Mouse (Mus musculus): Measurements from ENCODE around the gene Arrdc2.

Arrdc2 gene

DNA sequence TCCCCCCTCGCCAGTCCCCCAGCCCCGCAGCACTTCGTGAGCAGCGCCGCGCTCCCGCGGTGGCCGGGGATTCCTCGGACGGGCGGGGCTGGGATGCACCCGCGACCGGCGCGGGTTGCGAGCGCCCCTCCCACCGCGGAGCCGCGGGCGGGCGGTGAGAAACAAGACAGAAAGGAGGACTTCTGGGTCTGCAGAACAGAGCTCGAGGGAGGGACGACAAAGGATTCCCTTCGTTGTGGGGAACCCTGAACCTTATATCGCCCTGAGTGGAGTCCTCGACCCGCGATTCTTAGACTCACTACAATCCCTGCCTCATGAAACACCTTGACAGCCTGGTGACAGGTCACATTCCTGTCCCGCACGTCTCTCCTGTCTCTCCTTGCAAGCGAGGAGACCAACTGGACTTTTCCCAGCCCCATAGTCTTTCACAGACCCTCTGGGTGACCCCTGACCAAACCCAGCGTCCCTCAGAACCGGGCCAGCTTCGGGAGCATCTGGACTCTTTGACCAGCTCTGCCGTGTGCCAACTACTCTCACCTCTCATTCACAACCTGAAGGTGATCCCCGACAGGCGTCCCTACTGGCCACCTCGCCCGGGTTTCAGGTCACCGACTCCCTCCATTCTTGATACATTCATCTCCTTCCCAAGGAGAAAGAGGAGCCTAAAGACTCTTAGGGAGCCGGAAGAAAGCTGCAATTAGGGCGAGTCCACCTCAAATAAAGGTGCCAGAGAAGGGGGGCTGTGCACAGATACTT, 24.6 kb upstream of the Arrdc2 start:
- DNase-seq: peak; percentile 28

DNA sequence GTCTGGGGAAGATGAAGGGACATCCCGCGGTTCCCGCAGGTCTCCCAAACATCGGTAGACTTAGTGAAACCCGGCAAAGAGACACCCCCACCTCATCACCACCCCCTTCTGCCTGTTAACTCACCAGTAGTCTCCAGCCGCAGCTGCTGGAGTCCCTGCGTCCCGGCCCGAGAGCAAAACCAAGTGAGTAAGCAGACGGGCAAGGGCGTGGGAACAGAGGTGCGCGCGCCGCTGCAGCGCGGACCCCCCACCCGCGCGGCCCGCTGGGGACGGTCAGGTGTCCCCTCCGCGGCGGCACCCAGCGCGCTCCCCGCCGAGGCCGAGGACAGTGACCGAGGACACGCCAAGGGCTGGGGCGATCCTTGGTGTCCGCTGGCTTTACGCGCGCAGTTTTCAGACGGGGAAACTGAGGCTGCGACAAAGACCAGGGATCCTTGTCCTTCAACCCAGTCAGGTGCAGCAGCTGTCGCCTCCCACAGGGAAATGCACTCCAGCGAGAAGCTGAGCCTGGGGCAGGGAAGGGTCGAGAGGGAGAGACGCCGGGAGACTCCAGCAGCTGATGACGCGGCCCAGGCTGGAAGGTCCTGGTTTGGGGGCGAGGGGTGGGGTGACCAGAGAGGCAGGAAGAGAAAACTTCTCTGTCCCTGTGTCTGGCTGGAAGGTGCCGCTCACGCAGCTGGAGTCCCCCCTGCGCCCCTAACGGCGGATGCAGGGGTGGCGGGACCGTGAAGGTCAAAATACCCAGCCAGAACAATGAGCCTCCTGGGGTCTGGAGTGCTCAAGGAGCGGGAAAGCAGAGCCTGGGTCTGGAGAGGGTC, 23.5 kb upstream of the Arrdc2 start, which contains the start of gene Kcnn1:
Gene Kcnn1, minus strand, starts transcription at position 435 of the 818 bp plus-strand sequence.
- peak; percentile 21 for DNase-seq

DNA sequence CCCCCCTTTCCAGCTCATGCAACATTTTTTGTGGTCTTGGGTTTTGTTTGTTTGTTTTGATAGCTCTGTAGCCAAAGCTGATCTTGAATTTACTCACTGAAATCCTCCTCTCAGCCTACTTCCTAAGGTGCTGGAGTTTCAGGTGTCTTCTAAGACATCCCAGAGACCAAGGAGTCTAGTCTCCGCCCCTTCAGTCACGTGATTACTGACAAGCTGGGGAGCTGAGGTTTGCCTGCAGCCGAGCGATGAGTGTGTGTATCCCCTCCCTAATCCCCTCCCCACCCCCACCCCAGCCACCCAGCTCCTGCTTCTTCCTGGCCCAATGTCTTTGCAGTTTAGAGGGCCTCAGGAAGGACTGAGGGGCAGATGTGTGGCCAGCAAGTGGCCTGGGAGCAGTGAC, 18.0 kb upstream of the Arrdc2 start:
- no peak for DNase-seq

DNA sequence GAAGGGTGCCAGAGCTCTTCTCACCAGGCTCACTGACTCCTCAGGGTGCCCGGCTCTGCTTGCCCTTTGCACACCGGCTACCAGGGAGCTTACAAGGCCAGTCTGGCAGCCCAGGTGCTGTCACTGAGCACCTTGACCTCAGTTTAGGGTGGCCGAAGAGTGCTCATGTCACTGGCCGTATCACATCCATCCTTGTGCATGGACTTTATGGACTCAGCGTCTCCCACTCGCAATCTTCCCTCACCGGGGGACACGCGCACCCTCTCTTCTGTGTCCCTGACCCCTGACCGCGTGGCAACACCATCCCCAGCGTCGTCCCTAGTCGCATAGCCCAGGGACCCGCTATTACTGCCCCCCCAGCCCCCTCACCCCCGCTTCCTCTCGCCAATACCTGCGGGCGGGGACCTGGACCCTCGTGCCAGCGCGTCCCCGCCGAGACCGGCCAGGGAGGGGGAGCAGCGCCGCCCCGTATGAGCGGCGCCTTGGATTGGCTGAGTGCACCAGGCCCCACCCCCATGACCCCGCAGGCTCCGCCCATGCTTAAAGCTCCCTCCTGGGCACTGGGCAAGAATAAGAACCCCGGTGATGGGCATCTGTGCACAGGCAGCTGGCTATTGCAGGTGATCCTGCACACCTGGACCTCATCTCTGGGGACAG, 17.1 kb upstream of the Arrdc2 start:
- DNase-seq: peak; percentile 77

DNA sequence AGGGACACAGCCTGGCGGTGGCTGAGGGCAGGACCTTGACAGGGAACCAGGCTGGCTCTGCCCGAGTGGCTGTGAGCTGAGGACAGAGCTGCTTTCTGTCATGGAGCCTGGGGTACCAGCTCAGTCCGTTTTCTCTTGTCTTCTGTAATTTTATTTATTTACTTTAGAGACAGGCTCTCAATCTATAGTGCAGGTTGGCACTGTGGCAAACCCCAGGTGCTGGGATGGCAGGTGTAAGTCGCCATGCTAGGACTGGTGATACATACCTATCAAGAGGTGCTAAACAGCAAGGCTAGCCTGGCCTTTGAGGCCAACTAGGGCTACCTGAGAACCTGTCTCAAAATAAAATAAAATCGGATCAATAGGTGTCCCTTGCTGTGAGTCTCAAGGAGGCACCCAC, 16.5 kb upstream of the Arrdc2 start:
- DNase-seq: no peak

DNA sequence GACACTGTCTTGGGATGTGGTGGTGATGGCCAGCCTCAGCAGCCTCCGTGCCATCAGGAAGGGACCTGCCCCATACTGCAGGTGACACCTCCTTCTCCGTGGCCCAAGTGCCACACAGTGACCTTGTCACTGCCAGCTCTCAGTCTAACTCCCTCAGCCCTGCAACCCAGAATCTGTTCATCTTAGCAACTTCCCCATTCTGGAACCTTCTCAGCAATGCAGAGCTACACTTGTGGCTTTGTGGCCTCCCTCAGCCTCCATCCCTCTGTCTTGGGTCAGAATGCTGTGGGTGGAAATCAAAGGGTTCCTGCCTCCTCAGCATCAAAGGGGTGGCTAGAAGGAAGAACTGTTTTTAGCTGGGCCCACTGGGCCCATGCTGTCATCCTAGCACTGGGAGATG, 14.3 kb upstream of the Arrdc2 start:
- DNase-seq: no peak

DNA sequence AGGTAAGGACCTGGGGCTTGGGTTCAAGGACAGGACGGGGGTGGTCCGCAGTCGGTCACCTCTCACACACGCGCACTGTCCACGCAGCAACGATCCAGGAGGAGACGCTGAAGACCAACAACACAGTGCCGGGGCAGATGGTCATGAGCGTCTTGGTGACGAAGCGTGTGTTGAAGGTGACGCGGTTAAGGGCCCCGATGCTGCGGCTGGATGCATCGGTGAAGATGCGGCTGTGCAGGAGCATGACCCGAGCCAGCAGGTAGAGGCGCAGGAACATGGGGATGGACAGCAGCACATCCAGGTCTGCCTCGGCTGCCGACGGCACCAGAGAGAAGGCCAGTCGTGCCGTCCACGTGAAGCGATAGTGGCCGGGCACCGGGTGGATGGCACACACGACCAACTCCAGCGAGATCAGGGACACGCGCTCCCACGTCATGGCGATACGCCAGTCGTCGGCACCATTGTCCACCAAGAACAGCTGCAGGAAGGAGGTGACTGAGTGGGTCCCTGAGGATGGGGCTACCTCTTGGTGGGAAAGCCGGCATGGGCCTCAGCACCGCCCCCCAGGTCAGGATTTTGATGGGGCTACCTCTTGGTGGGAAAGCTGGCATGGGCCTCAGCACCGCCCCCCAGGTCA, 13.2 kb upstream of the Arrdc2 start:
- DNase-seq: no peak

DNA sequence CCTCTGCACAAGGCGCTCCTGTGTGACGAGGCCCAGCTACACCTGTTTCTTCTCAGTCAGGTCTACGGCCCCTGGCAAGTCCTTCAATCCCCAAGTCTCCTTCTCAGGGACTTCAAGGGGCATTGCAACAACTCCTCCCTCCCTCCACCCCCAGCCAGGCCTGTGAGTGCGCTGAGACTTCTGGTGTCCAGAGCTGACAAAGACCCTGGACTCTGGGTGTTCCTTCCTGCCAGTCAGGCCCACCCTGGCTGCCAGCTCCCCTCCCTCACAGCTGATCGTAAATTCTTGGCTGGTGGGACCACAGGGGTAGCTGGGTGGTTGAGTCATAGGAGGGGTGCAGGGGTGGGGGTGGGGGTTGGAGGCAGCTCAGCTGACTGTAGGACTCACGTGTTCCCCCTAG, 12.3 kb upstream of the Arrdc2 start:
- no peak for DNase-seq

DNA sequence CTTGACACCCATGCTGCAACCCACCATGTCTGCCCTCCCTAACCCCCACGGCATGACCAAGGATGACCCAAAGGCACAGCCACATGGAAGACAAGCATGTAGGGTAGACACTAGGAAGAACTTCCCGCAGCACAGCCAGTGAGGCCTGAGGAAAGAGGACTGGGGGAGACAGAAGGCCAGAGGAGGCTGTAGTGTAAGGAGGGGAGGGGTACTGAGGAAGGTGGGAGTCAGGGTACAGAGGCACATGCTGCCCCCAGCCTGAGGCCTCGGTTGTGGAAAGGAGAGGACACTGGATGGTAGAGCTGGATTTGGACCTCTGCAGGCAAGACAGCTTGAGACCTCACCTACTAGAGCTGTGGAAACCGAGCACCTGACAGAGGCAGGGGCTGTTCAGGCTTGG, 11.4 kb upstream of the Arrdc2 start:
- no peak for DNase-seq

DNA sequence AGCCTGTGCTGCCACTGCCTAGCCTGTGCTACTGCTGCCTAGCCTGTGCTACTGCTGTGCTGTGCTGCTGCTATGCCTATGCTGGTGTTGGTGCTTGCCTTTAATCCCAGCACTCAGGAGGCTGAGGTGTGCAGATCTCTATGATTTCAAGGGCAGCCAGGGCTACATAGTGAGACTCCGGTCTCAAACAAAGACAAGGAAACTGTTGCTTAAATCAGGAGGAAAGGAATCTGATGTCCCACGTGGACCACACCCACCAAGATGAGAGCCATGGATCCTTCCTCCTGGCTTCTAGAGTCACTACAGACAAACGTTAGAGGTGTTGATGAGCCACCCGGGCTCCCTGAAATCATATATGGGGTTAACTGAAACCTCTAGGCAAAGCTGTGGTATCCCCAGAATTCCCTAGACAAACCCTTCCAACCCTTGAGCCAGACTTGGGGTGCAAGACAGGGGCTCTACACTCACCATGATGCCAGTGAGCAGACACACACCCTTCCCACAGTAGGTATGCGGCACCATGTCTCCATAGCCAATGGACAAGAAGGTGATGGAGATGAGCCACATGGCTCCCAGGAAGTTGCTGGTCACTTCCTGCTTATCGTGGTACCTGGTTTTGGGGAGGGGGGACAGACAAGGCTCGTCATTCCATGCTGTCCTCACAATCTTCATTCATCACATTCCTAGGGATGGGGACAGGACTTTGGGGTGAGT, 10.8 kb upstream of the Arrdc2 start:
- DNase-seq: no peak

DNA sequence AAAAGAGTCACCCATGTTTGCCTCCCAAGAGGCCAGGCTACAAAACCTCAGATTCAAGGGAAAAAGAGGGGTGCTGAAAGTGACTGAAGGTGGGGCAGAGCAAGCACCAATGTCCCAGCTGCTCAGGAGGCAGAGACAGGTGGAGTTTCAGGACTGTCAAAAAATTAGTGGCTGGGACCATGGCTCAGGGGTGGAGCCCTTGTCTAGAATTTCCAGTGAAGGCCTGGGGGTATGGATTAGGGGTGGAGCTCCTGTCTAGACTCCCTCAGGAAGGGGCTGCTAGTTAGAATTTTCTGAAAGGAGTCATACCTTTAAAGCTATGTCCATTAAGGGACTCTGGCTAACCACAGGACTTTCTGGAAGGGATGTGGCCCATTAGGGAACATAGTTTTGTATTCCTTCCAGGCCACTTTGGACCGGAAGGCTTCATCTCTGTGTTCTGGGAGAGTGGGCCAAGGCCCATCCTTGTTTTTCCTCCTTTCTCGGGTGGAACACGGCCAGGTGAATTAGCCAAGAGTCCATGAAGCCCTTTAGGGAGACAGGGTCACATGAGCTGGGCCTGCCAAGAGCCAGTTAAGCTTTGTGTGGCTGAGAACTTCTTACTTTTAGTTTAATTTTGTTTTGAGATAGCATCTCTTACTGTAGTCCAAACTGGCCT, 9.9 kb upstream of the Arrdc2 start:
- no peak for DNase-seq

DNA sequence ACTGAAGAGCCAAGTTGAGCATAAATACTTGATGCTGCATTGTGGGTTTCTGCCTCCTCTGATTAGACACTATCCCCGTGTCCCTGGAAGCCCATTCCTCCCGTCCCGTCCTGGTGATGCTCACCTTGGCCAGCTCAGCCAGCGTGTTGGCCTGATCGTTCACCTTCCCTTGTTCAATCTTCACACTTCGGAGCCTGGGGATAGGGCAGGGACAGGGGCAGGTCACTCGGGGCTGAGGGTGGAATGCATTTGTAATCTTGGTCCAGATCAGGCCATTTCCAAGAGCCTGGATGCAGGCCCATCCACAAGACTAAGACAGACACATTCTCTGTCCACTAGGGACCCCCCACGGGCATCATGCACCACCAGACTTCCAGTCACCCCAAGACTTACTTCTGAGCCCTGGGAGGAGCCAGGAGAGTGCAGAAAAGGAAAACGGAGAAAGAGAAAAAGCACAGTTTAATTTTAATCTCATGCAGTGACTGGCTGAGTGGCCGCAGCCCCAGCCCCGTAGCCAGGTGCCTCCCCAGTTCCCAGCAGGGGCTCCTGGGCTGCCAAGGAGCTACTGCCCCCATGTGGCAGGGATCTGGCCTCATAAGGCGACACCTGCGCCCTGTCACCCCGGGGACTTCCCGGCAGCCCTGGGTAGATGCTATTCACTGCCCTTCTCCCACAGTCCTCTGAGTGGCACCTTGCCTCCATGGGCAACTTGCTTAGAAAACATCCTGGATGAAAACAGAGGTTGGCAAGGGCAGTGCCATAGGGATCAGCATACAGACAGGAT, 7.0 kb upstream of the Arrdc2 start:
- no peak for DNase-seq

DNA sequence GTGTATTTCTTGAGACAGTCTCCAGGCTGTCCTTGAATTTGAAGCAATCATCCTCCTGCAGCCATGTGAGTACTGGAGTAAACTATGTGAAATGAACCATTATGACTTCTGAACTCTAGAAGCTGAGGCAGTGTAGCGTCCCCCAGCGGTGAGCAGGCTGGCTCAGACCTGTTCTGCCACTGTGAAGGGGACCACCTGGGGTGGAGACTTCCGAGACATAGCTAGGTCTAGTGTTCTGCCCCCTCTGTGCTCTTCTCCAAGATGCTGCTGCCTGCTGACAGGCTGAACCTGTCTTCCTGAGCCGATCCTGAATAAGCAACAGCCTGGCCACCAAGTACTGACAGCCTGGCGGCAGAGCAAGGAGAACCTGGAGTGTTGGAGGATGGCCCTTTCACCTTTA, 5.6 kb upstream of the Arrdc2 start:
- DNase-seq: no peak

DNA sequence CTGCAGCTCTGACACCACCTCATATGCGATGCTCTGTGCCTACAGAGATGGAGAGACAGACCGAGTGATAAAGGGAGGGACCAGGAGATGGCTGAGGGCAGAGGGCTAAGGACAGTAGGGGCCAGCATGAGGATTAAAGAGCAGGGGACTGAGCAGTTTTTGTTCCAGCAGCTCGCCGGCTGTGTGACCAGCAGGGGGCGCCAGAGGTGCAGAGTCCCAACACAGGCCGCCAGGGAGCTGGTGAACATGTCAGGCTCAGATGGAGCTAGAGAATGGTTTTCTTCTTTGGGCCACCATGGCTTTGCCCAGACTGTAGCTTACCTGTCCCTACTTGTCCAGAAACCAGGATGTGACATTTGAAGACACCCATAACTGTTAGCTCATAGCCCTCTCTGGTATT, 5.0 kb upstream of the Arrdc2 start:
- DNase-seq: peak; percentile 78

DNA sequence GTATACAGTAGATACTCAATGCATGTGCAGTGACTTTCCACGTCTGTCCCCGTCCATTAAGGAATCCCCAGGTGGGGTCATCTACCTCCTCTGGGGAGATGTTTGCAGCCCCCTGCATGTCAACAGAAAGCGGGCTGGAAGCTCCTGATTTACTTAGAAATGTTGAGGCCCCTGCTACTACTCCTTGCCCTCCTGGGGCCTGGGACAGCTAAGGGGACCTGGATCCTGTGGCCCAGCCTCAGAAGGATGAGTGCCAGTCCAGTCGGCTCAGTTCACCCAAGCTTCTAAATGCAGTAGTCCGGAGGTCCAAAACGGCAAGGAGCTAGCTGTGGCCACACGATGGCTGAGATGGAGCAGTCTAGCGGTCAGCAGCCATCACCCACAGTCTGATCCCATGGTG, 4.4 kb upstream of the Arrdc2 start:
- DNase-seq: no peak

DNA sequence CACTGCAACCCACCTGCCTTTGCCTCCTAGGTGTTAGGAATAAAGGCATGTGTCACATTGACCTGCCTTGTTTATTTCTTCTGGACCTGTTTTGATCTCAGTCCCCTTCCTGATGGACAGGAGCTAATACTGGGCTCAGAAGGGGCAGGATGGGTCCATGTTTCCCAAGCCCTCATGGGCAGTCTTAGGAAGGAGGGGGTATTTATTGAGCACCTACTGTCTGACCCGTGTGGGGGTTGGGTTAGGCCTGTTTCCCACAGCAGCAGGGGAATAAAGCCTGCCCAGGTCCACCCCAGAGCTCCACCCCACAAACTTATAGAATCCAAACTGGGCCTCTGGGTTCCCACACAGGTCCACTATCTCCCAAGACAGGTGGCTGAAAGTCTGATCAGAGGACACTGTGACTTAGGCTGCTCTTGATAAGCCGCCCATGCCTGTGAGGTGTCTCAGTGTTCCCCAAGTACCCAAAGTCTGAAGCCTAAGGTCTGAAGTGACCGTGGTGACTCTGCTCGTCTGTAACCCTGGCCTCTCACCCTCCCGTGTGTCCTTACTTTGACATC, 3.8 kb upstream of the Arrdc2 start:
- DNase-seq: no peak

DNA sequence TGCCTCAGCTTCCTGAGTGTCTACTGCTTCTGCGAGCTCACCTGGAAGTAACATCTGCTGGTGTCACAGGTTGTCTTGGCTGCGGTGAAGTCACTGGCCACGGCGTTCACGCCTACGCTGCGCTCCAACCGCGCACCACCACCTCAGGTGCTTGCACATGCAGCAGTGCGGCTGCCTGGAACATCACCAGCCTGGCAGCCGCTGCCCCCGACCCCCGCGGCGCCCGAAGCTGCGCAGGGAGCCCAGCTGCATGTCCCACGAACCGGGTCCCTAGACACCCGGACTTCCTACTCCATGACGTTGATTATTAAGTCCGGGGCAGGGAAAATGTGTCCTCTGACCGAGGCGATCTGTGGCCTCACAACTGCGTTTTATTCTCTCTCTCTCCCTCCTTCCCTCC, 3.0 kb upstream of the Arrdc2 start:
- DNase-seq: no peak

DNA sequence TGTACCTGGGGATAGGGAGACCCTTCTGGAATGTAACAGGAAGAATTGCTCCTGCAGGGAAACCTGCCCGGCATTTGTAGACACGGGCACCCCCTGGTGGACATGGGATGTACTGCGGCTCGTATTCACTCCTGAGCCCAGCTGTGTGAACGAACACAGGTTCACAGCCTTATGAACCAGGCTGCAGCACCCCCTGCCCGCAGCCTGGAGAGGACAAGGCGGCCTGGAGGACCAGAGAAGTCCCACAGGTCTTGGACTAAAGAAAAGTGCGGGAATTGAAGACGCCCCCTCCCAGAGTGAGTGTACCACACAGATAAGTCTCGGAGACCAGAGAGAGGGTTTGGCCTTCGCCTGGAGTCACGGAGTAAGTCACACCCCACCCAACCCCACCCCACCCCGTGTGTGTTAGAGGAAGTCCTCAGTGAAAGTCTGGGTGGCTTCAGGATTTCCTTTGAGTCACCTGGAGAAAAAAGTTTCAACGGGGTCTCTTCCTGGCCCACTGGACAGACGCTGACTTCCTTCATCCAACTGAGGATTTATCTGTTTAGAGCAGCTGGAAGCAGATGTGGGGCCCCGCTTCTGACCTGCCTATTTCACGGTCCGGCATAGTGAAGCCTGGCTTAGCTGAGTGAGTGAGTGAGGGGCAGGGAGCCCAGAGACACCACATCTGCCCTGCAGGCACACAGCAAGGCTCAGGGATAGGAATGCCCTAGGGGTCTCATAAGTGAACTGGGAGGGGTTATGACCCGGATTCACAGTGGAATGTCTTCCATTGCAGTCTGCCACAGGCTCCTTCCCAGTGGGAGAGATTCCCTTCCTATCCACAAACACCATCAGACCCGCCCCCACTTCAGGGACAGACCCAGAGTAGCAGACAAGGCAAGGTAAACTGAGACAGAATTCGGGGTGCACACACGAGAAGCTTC, 1.9 kb upstream of the Arrdc2 start:
- peak; percentile 86 for DNase-seq

DNA sequence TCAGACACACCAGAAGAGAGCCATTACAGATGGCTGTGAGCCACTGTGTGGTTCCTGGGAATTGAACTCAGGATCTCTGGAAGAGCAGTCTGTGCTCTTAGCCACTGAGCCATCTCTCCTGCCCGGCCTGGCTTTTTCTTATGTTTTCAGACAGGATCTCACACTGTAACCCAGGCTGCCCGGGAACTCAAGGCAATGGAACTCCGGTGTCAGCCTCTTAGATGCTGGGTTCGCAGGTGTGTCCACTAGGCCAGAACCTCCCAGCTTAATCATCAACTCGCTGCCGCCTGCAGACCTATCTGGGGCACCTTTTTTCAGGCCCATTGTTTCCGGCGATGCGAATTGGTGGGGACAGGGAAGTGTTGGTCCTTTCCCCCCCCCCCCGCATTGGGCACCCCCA, 1.1 kb upstream of the Arrdc2 start:
- DNase-seq: no peak
